Mouse (Mus musculus) left cerebral cortex, postnatal 4 days (tissue): ENCODE results near the gene Rab33b. TPM values are rescaled to one million over a fixed set of nuclear protein-coding genes. Genes with fewer than 3 reads are reported as not detected.

Experiments
- total RNA-seq, 2 experiments: library from RNA; stranded (reverse); gene quantifications; 2 replicates each; pipeline ENCODE4 v1.2.3; 2021

Gene Rab33b
- total RNA-seq, 2 experiments from 2014 or later, result 33.3 to 34.3 TPM

Other genes with a start within 250 kb of the Rab33b start
- gene Elf2, start 143.3 kb upstream of the Rab33b start, total RNA-seq, result 10 to 100 TPM; 37.1 to 42.6 TPM
- not detected for gene Mgarp, start 87.2 kb upstream of the Rab33b start, total RNA-seq
- gene Ndufc1, start 74.9 kb upstream of the Rab33b start, total RNA-seq, result 100 to 1,000 TPM; 211 to 236 TPM
- 10 to 100 TPM; 72.5 to 75.8 TPM for gene Naa15, start 68.8 kb upstream of the Rab33b start, total RNA-seq
- gene Setd7, start 77.0 kb downstream of the Rab33b start, total RNA-seq, result 10 to 100 TPM; 38.2 to 41.1 TPM
- gene Mgst2, start 176.4 kb downstream of the Rab33b start, total RNA-seq, result 1 to 10 TPM; 1.1 to 1.5 TPM